Mouse (Mus musculus) spleen, adult 18-20 months (tissue): ENCODE results near the gene Gm49322.

Source experiments
- DNase-seq, 2 experiments: peaks; one replicate each; pipeline ENCODE4 v3.0.0; 2022; ENCODE audit warnings: mixed read lengths in 2 of 2

The Gm49322 gene

DNA sequence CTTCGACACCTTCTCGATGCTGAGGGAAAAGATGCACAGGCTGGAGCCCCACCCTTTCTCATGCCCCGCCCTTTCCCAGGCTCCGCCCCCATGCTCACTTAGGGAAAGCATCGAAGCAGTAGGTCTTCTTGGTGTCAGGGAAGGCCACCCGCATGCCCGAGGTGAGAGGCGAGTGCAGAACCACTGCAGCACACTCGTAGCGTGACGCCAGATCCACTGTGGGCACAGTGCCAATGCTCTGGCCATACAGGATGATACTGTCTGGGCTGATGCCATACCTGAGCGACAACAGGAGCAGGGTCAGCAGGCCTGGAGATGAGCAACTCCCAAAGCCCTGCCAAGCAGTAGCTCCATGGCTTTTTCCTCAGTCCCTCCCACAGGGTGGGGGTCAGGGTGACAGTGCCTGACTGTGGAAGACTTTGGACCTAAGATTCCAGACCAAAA lies 21.8 kb upstream of the Gm49322 start:
- DNase-seq, result no peak

DNA sequence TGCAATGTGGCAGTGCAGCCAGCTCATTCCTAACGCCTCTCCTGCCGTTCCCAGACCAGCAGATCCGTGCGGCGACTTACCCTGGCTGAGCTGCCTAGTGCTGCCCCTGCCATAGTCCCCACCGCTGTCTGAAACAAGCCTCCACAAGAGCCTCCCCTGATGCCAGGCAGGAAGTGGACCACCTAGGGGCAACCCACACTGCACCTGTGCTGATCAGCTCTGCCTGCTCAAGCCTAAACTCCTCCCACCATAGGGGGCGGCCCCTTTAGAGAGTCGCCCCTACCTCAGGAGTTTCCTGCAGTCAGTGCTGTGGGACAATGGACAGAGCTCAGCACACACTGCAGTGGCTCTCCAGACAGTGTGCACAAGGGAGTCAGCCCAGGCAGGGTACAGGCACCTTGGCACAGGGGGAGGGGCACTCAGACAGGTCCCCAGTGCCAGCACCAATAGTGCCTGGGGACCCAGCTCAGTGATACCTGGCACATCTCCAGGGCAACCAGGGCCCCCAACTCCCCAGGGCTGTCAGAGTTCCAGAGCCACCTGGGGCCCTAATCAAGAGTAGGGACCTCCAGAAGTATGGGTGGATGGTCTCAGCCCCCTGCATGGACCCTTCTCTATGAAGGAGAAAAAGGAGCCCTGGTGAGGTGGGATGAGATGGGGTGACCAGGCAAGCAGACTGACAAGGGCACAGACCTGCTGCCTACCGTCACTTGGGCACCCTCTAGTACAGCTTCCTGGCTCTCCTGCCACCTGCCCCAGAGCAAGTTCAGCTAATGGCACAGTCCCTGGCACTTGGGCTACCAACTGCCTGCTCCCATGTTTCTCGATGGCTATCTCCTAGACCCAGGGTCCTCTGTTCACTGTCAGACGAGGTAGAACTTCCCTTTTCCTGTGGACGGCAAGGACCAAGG lies 20.9 kb upstream of the Gm49322 start:
- no peak for DNase-seq

DNA sequence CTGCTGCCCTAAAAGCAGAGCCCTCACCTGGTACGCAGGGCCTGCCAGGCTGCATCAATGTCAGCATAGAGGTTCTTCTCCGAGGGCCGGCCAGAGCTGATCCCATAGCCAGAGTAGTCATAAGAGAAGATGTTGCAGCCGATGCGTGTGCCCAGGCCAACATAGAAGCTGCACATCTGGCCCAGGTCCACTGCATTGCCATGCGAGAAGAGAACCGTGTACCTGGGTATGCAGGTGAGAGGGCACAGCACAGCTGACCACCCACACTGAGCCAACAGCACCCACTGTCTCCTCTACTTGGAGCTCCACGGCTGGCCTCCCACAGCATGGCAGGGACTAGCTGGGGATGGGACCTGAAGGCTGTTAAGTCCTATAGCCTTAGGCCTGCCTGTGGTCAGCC lies 20.2 kb upstream of the Gm49322 start:
- no peak for DNase-seq

DNA sequence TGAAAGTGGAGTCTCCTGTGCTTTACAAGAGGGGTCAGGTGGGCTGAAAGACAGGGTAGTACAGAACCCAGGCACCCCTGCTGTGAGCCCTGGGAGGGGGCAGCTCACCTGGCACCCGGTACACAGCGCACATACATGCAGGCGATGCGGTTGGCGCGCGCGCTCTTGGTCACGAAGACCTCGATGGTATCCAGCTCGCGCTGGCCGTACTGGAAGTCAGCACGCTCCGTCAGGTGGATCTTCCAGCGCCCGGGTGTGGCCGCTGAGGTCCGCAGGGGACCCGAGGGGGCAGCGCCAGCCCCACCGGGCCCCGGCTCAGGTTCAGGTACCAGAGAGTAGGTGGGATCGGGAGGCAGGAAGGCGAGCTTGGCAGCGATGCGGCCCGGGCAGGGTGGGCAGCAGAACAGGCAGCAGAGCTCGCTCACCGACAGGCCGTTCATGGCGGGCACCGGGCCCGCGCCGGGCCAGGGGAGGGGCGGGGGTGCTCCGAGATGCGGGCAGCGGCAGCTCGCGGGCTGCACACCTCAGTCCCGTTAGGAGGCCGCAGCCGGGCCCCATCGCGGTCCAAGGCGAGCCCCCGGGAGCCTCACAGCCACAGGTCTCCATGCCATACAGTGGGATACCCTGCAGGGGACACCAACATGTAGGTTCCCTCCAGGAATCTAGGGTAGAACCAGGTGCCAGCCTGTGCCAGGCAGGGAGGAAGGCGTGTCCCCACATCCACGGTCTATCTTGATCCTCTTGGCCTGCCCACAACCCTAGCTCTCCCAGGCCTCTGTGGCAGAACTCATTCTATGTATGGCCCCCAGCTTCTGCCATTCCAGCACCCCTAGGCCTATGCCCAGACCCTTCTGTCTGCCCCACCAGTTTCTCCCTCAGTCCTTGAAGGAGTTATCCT lies 19.2 kb upstream of the Gm49322 start:
- no peak for DNase-seq

DNA sequence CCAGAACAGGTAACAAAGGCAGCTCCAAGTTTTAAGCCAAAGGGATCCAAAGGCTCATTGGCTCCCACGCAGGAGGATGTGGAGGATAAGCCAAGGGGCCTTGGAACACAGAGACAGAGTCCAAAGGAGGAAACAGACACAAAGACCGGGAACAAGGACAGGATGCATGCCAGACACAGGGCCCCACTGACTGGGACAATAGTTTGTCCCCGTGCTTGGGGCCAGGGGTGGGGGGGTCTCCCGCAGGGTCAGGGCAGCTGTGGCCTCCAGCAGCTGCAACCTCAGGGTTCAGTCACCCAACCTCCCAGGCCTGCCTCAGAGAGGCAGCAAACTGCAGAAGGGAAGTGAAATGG lies 18.5 kb upstream of the Gm49322 start:
- DNase-seq, result no peak

DNA sequence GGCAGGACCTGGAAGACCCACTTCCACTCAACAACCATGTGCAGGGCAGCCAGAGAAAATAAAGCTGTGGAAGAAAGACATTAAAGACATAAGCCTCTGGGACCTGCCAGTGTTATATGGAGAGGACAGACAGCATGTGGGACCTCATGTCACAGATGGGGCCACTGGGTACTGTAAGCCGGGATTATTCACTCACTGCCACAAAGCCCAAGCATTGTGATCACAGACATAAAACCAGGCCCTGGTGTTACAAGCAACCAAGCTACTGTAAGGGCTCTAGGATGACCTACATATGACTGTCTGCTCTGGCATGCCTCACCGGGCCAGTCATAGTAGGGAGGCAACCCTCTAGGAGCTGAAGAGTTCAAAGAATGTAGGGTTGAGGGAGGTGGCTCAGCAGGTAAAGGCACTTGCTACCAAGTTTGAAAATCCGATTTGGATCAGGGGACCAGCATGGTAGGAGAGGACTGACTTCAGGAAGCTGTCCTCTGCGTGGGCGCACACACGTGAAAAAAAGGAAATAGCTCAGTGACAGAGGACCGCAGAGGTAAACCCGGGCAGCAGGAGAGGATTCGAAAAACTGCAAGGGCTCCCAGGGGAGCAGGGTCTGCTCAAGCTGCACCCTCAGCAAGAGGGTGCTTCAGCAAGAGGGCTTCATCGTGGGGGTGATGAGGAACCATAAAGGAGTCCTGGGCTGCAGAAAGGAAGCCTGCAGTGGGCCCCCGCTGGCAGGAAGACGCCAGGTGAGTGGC lies 16.5 kb upstream of the Gm49322 start:
- peak; percentile 65 to 70 for DNase-seq

DNA sequence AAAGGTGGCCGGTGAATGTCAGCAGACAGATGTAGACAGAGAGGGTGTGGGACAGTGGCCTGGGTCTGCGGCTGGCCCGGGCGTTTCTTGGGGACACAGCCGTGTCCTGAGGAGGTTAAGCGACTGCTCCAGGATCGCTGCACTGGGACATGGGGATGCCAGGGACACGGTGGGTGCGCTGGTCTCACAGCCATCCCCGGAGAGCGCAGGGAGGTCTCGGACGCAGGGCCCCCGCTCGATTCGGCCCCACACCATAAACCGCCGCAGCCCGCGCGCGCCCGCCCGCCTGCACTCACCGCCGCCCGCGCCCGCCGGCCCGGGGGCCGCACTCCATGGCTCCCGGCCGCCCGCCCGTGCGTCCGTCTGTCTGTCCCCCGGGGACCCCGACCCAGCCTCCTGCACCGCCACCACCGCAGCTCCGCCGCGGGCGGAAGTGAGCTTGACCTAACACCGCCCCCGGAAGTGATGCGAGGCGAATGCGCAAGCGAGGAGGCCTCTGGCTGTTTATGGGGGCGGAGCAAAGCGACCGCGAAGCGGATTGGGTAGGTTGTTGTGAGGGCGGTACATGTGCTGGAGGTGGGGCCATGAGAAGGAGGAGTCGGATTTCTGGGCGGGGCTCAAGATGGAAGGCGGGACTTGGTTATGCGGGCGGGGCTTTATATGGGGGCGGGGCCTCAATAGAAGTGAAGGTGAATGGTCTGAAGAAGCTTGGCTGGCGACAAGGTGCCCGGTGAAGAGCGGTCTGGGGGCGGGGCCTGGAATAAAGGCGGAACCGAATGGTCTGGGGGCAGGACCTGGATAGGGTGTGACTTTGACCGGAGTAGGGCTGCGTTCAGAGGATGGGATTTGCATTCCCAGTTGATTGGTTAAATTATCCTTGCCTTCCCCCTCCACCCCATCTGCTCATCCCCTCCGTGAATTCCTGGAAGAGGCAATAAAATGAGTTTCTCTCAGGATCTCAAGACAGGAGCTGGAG lies 15.7 kb upstream of the Gm49322 start, which contains the start of gene Abhd17a:
TSS of gene Abhd17a (minus strand) at position 463 of the 976 bp plus-strand sequence.
- DNase-seq, result peak; percentile 90 to 95

DNA sequence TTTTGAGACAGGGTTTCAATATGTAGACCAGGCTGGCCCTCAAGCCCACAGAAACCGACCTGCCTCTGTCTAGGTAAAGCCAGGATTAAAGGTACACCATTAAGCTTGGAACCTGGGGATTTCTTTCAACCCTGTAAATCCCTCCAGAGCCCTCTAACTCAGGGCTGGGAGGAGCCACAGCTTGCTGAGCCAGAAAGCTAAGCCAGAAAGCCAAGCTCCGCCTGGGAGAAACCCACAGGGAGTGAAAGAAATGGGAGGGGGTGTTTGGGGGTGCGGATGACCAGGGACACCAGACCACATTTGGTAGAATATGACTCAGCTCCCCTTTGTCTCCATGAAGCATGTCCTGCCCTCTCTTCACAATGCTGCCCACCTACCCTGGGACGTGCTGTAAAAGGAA lies 9.5 kb upstream of the Gm49322 start:
- no peak for DNase-seq

DNA sequence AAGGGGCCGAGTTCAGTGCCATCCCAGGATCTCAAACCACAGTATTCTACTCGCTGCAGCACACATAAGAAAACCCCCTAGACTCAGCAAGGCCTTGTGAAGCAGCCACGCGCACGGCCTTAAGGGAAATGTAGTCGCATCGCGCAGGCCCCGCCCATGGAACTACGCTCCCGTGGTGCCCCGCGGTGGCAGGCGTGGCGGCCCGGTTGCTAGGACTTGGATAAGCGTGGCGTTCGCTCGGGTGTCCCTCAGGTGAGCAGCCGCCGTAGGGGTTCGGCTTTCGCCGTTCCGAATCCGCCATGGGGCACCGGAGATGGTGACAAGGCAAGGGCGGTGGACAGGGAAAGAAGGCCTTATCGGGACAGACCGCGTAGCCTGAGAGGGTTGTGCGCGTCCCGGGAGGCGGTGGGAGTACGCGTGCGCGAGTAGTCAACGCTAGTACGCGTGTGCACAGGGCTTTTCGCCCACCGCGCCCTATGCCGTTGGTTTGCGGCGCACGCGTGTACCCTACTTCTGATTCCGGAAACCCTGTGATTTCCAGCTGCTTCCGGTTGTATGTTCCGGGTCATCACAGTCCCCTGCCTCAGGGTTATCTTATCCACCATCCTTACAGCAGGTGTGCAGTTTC lies 3.0 kb upstream of the Gm49322 start, which contains the start of the genes Scamp4 and Adat3:
TSS of gene Scamp4 (plus strand) at position 175 of the 628 bp plus-strand sequence.
TSS of gene Adat3 (plus strand) at position 183 of the 628 bp plus-strand sequence.
- DNase-seq, result peak; percentile 90 to 95

DNA sequence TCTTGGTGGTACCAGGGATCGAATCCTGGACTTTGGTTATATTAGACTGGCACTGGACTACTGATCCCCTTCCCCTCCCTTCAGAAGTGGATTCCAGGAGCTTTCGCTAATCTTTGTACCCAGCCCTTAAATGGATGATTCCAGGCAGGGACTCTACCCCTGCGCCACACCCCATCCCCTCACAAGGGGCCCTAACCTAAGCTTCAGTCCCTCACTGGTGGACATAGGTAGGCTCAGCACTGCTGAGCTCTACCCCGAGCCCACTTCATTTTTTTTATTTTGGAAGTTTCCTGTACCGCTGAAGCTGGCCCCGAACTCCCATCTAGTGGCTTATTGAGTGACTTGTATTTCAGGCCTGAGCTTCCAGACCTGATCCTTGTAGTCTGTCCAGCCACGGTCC lies 2.5 kb upstream of the Gm49322 start:
- no peak for DNase-seq

DNA sequence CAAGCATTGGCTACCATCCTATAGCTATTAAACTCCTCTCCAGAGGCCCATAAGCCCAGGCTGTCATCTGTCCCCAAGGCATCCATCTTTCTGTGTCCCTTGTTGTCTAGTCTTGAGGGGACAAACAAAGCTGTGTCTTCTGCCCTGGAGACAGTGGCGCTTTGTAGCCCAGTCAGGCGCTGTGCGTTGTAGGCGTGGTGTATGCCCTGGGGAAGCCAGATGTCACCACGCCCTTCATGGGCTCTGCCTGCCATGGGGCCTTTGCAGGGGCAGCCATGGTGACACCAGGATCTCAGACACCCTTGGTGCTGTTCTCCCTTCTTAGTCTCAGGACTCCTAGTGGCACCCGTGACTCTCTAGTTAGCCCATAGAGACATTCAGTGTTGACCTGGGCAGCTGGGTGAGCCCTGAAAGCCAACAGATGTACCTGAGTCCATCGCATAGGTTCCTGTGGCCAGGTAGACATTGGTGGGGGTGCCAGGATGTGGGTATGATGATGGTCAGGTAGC lies 1.8 kb upstream of the Gm49322 start:
- DNase-seq, result no peak

DNA sequence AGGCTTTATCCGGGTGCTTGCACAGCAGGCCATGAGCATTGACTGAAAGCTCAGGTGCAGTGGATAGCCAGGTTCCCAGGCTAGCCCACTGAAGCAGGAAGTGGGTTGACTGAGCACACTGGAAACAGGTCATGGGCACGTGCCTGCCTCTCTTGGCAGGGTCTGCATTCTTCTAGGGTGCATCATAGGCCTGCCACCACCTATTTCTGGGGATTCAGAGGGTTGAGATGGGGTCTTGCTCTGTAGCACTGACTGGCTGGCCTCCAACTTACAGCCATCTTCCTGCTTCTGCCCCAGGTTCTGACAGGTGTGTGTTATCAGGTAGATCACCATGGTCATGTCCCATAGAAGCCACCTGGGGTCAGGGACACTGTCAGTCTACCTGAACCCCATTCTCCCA lies 833 bp upstream of the Gm49322 start:
- DNase-seq, result no peak

DNA sequence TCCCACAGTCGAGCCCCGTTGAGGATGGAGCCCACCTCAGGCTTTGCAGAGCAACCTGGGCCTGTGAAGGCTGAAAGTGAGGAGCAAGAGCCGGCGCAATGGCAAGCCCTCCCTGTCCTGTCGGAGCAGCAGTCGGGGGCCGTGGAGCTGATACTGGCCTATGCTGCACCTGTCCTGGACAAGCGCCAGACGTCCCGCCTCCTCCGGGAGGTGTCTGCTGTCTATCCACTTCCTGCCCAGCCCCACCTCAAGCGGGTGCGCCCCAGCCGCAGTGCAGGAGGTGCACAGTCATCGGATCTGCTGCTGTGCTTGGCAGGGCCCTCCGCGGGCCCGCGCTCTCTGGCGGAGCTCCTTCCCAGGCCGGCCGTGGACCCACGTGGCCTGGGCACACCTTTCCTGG lies 485 bp downstream of the Gm49322 start:
- no peak for DNase-seq

DNA sequence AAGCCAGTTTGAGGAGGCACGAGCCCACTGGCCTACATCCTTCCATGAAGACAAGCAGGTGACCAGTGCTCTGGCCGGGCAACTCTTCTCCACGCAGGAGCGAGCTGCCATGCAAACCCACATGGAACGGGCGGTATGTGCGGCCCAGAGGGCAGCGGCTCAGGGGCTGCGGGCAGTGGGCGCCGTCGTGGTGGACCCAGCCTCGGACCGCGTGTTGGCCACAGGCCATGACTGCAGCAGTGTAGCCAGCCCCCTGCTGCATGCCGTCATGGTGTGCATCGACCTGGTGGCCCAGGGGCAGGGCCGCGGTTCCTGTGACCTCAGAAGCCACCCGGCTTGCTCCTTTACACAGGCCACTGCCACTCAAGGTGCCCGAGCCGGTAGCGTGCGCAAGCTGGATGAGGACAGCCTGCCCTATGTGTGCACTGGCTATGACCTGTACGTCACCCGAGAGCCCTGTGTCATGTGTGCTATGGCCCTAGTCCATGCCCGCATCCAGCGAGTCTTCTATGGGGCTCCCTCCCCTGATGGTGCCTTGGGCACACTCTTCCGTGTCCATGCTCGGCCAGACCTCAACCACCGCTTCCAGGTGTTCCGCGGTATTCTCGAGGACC lies 1.0 kb downstream of the Gm49322 start:
- DNase-seq, result no peak

DNA sequence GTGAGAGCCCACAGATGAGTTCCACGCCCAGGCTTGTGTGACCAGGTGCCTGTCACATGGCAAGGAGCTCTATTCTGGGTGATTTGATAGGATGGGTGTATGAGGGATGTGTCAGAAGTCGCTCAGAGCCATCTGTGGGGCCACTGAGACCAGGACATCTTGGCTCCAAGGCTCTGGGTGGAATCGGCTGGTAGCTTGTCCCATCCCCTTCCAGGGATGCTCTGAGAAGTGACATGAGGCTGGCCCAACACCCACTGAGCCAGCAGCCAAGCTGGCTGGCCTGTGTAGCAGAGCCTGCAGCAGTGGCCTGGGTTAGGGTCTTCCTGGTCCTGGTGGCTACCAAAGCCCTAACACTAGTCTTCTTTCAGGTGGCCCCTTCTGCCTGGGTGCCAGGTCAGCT lies 2.6 kb downstream of the Gm49322 start:
- DNase-seq, result no peak

DNA sequence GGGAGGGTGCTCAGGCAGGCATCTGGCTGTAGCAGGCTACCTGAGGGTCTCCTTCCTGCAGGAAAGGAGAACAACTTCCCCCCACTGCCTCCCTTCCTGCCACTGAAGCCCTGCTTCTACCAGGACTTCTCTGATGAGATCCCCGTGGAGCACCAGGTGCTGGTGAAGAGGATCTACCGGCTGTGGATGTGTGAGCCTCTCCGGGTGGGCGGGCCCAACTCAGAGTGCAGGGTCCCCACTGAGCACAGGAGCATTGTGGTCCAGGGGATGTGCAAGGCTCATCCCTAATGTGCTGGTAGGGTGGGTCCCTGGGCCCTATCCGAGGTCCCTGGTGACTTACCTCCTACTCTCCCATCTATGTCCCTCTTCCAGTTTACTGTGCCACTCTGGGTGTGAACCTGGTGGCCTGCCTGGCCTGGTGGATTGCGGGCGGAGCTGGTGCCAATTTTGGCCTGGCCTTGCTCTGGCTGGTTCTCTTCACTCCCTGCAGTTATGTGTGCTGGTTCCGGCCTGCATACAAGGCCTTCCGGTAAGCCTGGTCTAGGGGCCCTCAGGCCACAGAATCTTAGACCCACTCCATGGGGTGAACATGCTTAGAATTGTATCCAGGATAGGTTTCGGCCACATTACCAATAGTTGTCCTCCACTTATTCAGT lies 3.6 kb downstream of the Gm49322 start:
- no peak for DNase-seq

DNA sequence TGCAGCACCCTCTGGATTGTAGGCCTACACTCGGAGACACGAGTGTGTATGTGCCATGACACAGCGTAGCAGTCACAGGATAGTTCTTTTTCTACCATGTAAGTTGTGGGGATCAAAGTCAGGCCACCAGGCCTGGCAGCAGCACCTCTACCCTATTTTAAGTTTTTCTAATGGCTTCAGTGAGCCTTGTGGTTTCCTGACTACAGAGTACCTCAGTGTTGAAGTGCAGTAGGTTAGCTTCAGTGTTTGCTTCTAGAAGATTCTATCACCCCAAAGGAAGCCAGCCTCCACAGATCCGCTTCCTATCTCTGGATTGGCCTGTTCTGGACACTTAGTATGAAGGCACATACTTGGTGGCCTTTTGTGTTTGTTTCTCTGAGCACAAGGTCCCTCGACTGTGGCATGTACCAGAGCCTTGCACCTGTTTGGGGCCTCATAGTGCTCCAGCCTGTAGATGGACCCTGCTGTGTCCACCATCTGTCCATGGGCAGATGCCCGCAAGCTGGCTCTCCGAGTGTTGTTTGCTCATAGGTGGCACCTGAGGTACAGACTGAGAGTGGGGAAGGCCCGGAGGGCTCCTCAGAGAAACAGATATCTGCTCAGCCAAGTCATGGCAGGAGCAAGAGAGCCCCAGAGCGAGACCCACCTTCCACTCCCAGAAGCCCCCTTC lies 4.4 kb downstream of the Gm49322 start:
- DNase-seq, result no peak

DNA sequence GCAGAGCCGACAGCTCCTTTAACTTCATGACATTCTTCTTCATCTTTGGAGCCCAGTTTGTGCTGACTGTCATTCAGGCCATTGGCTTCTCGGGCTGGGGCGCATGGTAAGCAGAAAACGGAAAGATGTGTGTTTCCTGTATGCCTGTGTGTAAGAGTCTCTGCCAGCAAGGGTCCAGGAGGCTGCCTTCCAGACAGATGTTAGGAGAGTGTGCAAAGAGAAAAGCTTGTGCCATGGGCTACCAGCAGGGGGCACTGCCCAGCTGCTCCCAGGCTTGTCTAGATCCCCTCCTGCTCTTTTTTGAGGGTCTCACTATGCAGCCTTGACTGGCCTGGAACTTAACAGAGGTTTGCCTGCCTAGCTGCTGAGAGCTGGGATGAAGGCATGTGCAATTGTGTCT lies 5.2 kb downstream of the Gm49322 start:
- DNase-seq, result peak; percentile 56 to 75

DNA sequence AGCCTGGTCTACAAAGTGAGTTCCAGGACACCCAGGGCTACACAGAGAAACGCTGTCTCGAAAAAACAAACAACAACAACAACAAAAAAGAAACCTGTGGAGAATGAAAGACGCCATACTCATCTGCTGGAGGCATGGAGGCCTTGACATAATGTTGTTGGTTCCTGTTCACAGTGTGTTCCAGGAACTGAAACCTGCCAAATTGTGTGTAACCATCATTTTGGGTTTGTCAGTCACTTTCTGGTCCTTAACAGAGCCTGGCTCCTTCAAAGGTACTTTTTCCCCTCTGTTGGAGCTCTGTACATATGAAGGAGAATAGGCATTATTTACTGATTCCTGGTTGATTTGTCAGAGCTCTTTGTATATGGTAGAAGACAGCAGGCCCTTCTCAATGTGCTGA lies 6.1 kb downstream of the Gm49322 start:
- no peak for DNase-seq
